Mouse (Mus musculus) intestine, embryonic 16.5 days (tissue): ENCODE data around the gene Cbx8. TPM values are rescaled to one million over a fixed set of nuclear protein-coding genes. Genes with fewer than 3 reads are reported as not detected.

Experiments
- ATAC-seq: fragments of 200-750 bp; cut with Nextera tagmentation; 2 replicates; pipeline ENCODE4 v1.8.0; 2017; ENCODE audit warnings: moderate TSS enrichment, moderate library complexity
- H3K27ac ChIP-seq: fragments of 300-500 bp; sonication (generic); 2 replicates; pipeline ENCODE4 v1.5.1; 2014; ENCODE audit warnings: mild to moderate bottlenecking, low read length
- H3K27me3 ChIP-seq: fragments of 300-500 bp; sonication (generic); replicated peaks from 2 replicates; pipeline ENCODE4 v1.6.1; 2014; ENCODE audit warnings: low read length, control low read depth, mixed read lengths; ENCODE audit not compliant: control insufficient read depth, insufficient read depth
- H3K36me3 ChIP-seq: fragments of 300-500 bp; sonication (generic); 2 replicates; pipeline ENCODE4 v1.6.1; 2014; ENCODE audit warnings: low read length, control low read depth; ENCODE audit not compliant: control insufficient read depth, insufficient read depth
- H3K4me1 ChIP-seq: fragments of 300-500 bp; sonication (generic); 2 replicates; pipeline ENCODE4 v1.6.1; 2014; ENCODE audit warnings: low read length, control low read depth, mixed read lengths; ENCODE audit not compliant: control insufficient read depth, insufficient read depth
- H3K4me2 ChIP-seq: fragments of 300-500 bp; sonication (generic); 2 replicates; pipeline ENCODE4 v1.6.1; 2014; ENCODE audit warnings: low read depth, low read length, control low read depth
- H3K4me3 ChIP-seq: fragments of 300-500 bp; sonication (generic); 2 replicates; pipeline ENCODE4 v1.5.1; 2014; ENCODE audit warnings: mild to moderate bottlenecking, low read length
- H3K9ac ChIP-seq: fragments of 300-500 bp; sonication (generic); 2 replicates; pipeline ENCODE4 v1.6.1; 2014; ENCODE audit warnings: low read depth, low read length
- H3K9me3 ChIP-seq: fragments of 300-500 bp; sonication (generic); 2 replicates; pipeline ENCODE4 v1.6.1; 2016; ENCODE audit warnings: low read length, control low read depth; ENCODE audit not compliant: control insufficient read depth
- WGBS: fragments of 180-500 bp; shearing (Covaris S2); extraction: QIAGEN DNeasy Blood & Tissue Kit; methylation state at CpG from one replicate; pipeline ENCODE4 v1.1.7; 2014; 5-methylcytosine and 5-hydroxymethylcytosine counted together
- polyA plus RNA-seq: library from polyadenylated mRNA; unstranded; fragments of >200 nt; fragmentation: Nextera tagmentation; extraction: Ambion mirVana; gene quantifications from 2 replicates; pipeline ENCODE4 v1.2.1, GENCODE M21; 2015

Cbx8 gene
- polyA plus RNA-seq, 1 experiment from 2014 or later, result 8.1 TPM

GRCm38 (mm10) chr11:119000877-119001276, 39.9 kb downstream of the Cbx8 start:
- no peaks in the 10 kb centered on the region for H3K36me3 ChIP-seq
- H3K27me3 ChIP-seq, result peaks cover 10% of the 10 kb centered on the region; the same call in 1 of the 2 replicates
- peaks cover 3% of the 10 kb centered on the region; the same call in 1 of the 2 replicates for H3K4me1 ChIP-seq
- H3K9ac ChIP-seq, result no peak overlapping the region
- ATAC-seq, result no peak
- WGBS, result 73% methylated on average over 2 of the region's 2 CpGs
- H3K4me2 ChIP-seq, result no peak overlapping the region
- no peak overlapping the region for H3K27ac ChIP-seq
- H3K4me3 ChIP-seq, result no peak overlapping the region
- no peaks in the 10 kb centered on the region for H3K9me3 ChIP-seq

GRCm38 (mm10) chr11:118999361-118999804, 41.4 kb downstream of the Cbx8 start:
- no peak overlapping the region for H3K9ac ChIP-seq
- no peaks in the 10 kb centered on the region for H3K9me3 ChIP-seq
- H3K4me1 ChIP-seq, result peaks cover 13% of the 10 kb centered on the region
- H3K4me3 ChIP-seq, result no peak overlapping the region
- no peaks in the 10 kb centered on the region for H3K36me3 ChIP-seq
- 0 out of 2 replicates have a peak overlapping the region, but pooled peaks have one; percentile 42 for H3K4me2 ChIP-seq
- H3K27ac ChIP-seq, result no peak overlapping the region
- H3K27me3 ChIP-seq, result peaks cover 10% of the 10 kb centered on the region; the same call in 1 of the 2 replicates
- WGBS, result 7% methylated on average over 26 of the region's 26 CpGs
- ATAC-seq, result no peak

GRCm38 (mm10) chr11:118998540-118999265, 42.1 kb downstream of the Cbx8 start:
- Histone ChIP-seq H3K9ac (no peak overlapping the region), H3K4me2 (peak overlapping the region; percentile 42), H3K4me3 (0 out of 2 replicates have a peak overlapping the region, but pooled peaks have one; percentile 10), H3K27me3 (peaks cover 10% of the 10 kb centered on the region; the same call in 1 of the 2 replicates), H3K36me3 (no peaks in the 10 kb centered on the region), H3K27ac (no peak overlapping the region), H3K4me1 (peaks cover 14% of the 10 kb centered on the region), H3K9me3 (no peaks in the 10 kb centered on the region)
- ATAC-seq, result peak; percentile 59; the same call in 1 of the 2 replicates
- 8% methylated on average over 30 of the region's 30 CpGs for WGBS

GRCm38 (mm10) chr11:118997182-118997581, 43.6 kb downstream of the Cbx8 start:
- no peak overlapping the region for H3K27ac ChIP-seq
- H3K36me3 ChIP-seq, result no peaks in the 10 kb centered on the region
- H3K9ac ChIP-seq, result no peak overlapping the region
- ATAC-seq, result no peak
- 55% methylated on average over 3 of the region's 3 CpGs for WGBS
- peaks cover 16% of the 10 kb centered on the region for H3K4me1 ChIP-seq
- H3K4me3 ChIP-seq, result no peak overlapping the region
- peaks cover 10% of the 10 kb centered on the region; the same call in 1 of the 2 replicates for H3K27me3 ChIP-seq
- no peak overlapping the region for H3K4me2 ChIP-seq
- no peaks in the 10 kb centered on the region for H3K9me3 ChIP-seq

- no peak for ATAC-seq
- WGBS, result 39% methylated on average over 4 of the region's 4 CpGs
- no peak overlapping the region for H3K9ac ChIP-seq
- H3K36me3 ChIP-seq, result no peaks in the 10 kb centered on the region
- H3K9me3 ChIP-seq, result no peaks in the 10 kb centered on the region
- H3K4me2 ChIP-seq, result no peak overlapping the region
- no peak overlapping the region for H3K4me3 ChIP-seq
- no peak overlapping the region for H3K27ac ChIP-seq
- peaks cover 16% of the 10 kb centered on the region for H3K4me1 ChIP-seq
- peaks cover 10% of the 10 kb centered on the region; the same call in 1 of the 2 replicates for H3K27me3 ChIP-seq
These were observed 45.3 kb downstream of the Cbx8 start for GRCm38 (mm10) chr11:118995448-118995847.

- Histone ChIP-seq H3K4me1 (peaks cover 13% of the 10 kb centered on the region), H3K4me2 (no peak overlapping the region), H3K4me3 (no peak overlapping the region), H3K36me3 (no peaks in the 10 kb centered on the region), H3K9ac (no peak overlapping the region), H3K27me3 (no peaks in the 10 kb centered on the region), H3K9me3 (no peaks in the 10 kb centered on the region), H3K27ac (no peak overlapping the region)
- ATAC-seq, result no peak
- WGBS, result 57% methylated on average over 3 of the region's 3 CpGs
These were observed 48.0 kb downstream of the Cbx8 start for GRCm38 (mm10) chr11:118992781-118993180.

GRCm38 (mm10) chr11:118987999-118988398, 52.8 kb downstream of the Cbx8 start, which contains the start of gene Enpp7:
Gene Enpp7, plus strand, starts transcription at chr11:118988188.
- Histone ChIP-seq H3K4me1 (peaks cover 11% of the 10 kb centered on the region), H3K4me3 (no peak within 1 kb of the TSS), H3K27me3 (no peaks in the 10 kb centered on the region), H3K27ac (no peak within 1 kb of the TSS), H3K9ac (no peak within 1 kb of the TSS), H3K9me3 (no peaks in the 10 kb centered on the region), H3K36me3 (no peaks in the 10 kb centered on the region), H3K4me2 (no peak within 1 kb of the TSS)
- ATAC-seq, result no peak
- WGBS, result 82% methylated on average over 10 of the region's 10 CpGs

Other genes with a start within 250 kb of the Cbx8 start
- 0.98 and 1.0 TPM in 2 replicates for gene Rbfox3, start 129.4 kb downstream of the Cbx8 start, polyA plus RNA-seq
- 0.57 and 1.7 TPM in 2 replicates for gene Enpp7, start 52.8 kb downstream of the Cbx8 start, polyA plus RNA-seq
- 17.8 and 18.1 TPM in 2 replicates for gene Cbx2, start 18.0 kb downstream of the Cbx8 start, polyA plus RNA-seq
- gene Cbx4, start 45.3 kb upstream of the Cbx8 start, polyA plus RNA-seq, result 9.3 and 10.0 TPM in 2 replicates
- 11.0 and 12.7 TPM in 2 replicates for gene Tbc1d16, start 187.5 kb upstream of the Cbx8 start, polyA plus RNA-seq
- 1.4 and 2.8 TPM in 2 replicates for gene Ccdc40, start 187.6 kb upstream of the Cbx8 start, polyA plus RNA-seq
- 90.5 and 99.0 TPM in 2 replicates for gene Gaa, start 226.9 kb upstream of the Cbx8 start, polyA plus RNA-seq